Mouse (Mus musculus) gastrocnemius, postnatal 4 days (tissue): ENCODE data around the gene Gxylt1. TPM values are rescaled to one million over a fixed set of nuclear protein-coding genes. Genes with fewer than 3 reads are reported as not detected.
A peak's percentile ranks its signal among the peaks of the same experiment; 100 is the strongest.
"Not testable (repeated sequence)": the region's sequence is repeated elsewhere in the genome, so short reads cannot be mapped to it uniquely, and the experiment has no call there.

Experiments
- DNase-seq, 2 experiments: peaks; one replicate each; pipeline ENCODE4 v3.0.0; 2021 to 2022; ENCODE audit warnings: low spot score in 2 of 2, mixed read lengths in 2 of 2
- total RNA-seq, 2 experiments: library from RNA; stranded (reverse); gene quantifications; 2 replicates each; pipeline ENCODE4 v1.2.3; 2021

Gxylt1 gene
- total RNA-seq, 2 experiments from 2014 or later, result 13.7 to 15.3 TPM

GRCm38 (mm10) chr15:93264221-93264620 lies 10.8 kb downstream of the Gxylt1 start:
- no peak for DNase-seq

DNA sequence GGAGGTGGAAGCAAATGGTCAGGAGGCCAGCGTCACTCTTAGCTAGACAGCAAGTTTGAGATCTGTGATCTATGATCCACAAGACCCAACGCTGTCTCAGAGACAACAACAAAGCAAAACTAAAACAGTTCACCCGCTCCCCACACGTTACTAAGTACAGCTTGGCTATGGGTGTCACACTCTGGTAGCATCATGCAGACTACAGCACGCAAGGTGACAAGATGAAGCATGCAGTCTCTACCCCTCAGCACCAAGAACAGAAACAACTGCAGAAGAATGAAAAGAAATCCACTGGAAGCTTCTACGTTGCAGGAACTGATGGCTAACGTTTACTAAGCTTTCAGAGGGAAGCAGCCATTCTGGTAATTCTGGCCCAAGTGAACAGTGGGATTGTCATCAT lies 11.4 kb downstream of the Gxylt1 start:
- no peak for DNase-seq

DNA sequence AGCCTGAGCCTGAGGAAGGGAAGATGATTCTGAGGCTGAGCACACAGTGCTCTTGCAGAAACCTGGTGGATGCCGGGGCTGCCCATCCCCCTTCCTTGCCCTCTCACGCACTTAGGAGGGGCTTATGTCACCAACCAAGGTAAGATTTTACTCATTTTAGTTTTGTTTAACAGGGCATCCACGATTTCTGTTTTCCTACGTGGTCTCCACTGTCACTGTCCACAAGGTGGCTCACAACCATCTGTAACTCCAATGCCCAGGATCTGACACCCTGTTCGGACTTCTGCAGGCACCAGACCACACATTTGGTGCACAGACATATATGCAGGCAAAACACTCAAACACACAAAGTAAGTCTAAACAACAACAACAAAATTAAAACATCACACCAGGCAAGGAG lies 12.2 kb downstream of the Gxylt1 start:
- DNase-seq, result no peak

DNA sequence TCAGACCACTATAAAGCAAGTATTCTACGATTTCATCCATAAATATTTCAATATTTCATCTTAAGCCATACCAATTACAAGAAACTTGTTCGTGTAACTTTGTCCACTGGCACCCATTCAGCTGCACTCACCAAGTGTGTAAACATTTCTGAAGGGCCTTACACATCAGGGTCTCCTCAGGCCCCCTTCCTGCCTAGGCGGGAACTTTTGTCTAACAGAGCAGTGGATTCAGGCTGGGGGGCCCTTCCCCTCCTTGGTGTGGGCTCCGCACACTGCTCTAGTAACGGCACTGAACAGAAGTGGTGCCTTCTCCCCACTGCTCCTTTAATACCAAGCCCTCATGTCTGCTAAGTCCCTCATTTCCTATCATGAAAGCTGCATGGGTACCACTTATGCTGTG lies 12.7 kb downstream of the Gxylt1 start:
- no peak for DNase-seq

GRCm38 (mm10) chr15:93259933-93260332 lies 15.0 kb downstream of the Gxylt1 start:
- DNase-seq, result no peak

DNA sequence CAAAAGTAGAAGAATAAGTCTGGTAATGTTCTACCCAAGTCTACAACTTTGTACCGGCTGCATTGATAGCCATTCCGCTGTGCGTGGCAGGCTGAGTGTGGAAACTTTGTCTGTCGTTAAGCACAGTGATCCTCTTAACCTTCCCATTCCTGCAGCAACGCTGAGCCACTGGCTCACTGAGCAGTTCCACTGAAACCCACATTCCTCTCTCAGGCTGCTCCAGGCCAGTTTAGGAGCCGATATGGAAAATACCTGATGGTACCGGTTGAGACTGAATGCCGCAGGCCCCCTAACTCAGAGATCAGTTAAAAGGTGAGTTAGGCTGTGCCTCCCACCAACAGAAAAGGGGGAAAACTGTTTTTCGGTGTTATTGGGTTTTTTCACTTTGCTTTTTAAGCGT lies 19.7 kb downstream of the Gxylt1 start:
- no peak for DNase-seq

DNA sequence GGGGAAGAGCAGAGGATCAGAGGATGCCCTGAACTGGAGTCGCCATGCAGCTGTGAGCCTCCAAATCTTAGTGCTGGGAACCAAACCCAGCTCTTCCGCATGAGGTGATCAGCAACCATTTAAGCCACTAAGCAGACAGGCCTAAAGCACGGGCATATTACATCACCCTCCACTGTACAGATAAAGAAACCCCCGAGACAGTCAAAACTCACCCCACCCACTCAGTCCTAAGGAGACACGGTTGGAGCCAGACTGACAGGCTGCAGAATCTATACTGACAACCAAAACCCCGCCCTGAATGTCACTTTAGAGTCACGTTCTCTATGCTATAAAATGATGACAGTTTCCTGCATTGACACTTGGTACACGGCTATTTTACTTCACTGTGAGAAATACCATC lies 21.8 kb downstream of the Gxylt1 start:
- no peak for DNase-seq

- no peak for DNase-seq
These were observed 22.6 kb downstream of the Gxylt1 start for GRCm38 (mm10) chr15:93252396-93252795.

- DNase-seq, result peak in 1 of 2 experiments; percentile 15
These were observed 23.3 kb downstream of the Gxylt1 start for GRCm38 (mm10) chr15:93251553-93252250.

DNA sequence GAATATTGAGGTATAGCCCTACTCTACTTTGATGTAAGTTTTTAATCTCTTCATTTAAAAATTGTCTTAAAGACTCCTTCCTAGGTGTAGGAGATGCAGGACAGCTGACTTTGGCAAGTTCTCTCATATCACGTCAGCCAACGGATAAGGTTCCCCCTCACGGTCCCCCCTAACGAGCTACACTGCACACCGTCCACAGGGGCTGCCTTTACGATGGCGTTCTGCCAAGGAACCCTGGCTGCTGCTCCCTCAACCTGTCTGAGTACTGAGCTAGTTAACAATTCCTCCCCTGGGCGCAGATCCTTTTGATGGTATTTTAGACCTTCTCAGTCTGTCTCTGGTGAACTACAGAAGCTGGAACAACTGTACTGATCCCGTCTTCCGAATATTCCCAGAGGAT lies 31.8 kb downstream of the Gxylt1 start:
- no peak for DNase-seq

DNA sequence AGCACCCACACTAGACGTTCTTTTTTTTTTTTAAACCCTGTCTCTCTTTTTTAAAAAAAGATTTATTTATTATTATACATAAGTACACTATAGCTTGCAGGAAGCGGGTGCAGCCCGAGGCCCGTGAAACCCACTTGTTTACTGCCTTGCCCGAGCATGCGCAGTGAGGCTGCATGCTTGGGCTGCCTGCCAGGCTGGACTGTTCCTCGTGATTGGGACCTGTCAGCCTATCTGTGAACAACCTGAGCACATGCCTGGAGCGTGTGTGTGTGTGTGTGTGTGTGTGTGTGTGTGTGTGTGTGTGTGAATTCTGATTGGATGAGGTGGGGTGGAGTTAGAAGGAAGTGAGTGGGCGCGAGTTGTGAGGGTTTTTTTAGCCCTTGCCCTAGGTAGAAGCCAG lies 38.5 kb downstream of the Gxylt1 start:
- DNase-seq, result not testable (repeated sequence)

- no peak for DNase-seq
These were observed 46.0 kb downstream of the Gxylt1 start for GRCm38 (mm10) chr15:93229028-93229427.

GRCm38 (mm10) chr15:93228375-93228774 lies 46.6 kb downstream of the Gxylt1 start:
- no peak for DNase-seq

DNA sequence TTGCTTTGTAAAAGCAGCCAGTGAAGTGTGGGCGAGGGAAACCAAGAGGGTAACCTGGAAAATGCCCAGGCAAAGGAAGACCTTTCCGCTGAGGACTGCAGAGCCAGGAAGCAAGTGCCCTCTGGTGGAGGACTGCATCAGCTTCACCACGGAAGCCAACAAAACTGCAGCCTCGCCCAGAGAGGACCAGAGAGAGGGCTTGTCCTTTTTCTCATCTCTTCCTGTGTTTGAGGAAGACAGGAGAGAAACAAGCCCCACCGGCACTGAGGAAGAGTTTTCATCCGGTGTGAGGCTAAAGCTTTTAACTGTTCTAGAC lies 47.3 kb downstream of the Gxylt1 start:
- DNase-seq, result no peak

DNA sequence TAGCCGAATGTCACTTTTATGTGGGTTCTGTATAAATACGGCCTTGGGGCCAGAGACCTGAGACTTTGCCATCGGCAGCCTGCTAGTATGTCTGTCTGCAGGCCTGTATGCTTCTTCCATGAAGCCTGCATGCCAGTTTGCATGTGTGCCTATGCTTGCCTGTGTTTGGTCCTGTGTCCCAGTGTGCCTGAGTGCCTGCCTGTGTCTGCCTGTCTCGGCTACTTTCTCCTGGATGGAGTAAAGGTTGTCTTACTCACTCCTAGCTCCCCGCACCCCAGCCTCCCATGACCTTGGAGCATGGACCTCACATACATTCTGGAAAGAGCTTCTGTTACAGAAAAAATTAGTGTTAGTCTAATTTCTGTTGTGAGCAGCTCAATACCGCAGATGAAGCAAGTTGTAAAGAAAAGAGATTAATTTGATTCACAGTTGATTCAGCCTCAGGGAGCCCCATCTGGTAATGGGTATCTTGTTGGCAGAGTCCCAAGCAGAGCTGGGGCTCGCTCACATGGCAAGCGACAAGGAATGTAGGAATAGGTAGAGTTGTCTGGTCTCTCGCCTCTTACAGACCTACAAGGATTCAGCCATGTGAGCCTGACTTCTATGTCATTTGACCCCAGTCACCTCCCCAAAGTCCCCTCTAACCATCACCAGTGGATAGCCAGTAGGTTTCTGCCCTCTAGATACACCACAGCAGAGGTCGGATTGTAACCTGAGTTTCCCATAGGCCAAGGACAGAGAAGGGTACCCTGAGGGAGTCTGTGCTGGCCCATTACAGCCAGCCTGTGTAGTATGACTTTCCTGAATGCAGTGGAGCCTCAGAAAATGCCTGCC lies 47.8 kb downstream of the Gxylt1 start:
- no peak for DNase-seq

DNA sequence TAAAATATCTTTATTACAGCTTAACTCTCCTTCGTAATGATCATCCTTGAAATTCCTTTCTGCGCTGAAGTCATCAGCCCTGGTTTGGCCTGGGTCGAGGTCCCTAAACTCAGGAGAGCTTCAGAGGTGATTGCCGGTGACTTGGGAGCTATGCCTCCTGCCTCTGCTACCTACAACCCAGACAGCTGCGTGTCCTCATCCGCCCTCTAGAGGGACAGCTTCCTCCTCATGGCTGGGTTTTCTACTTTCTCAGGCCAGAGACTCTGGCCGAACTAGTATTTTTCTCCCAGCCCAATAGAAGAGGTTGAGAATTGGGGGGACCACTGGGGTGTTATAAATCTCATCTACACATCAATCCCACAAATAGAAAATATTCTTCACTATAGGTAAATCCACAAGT lies 52.5 kb downstream of the Gxylt1 start:
- DNase-seq, result no peak

DNA sequence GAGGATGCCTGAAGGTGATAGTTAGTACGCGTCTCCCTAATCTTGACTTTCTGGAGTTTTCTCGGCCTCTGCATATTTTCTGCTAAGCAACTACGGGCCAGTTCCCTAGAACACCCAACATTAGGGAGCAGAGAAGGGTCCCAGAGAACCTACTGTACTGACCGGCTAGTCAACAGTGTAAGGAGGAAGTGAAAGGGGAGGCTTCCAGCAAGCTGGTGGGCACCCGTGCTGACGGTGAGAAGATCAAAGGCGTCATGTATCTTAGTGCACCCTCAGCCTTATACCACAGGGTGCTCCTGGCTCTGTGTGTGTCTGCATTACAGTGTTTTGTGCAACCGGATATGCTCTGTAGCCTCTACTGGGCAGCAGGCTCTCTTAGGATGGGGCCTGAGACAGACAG lies 62.4 kb downstream of the Gxylt1 start:
- DNase-seq, result no peak

DNA sequence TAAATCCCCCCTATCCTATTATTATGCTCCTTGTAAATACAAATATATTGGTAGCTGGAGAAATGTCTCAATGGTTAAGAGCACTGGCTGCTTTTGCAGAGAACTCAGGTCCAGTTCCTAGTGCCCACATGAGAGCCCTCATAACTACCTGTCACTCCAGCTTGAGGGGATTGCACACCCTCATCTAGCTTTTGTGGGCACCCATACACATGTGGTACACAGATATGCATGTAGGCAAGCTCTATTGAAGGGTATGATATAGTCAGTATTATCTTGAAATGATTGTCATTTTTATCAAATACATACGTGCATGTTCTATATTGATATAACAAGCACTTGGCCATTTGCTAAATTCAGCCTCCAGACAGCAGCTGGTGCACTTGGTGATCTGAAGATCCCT lies 70.1 kb downstream of the Gxylt1 start:
- DNase-seq, result no peak

- DNase-seq, result peak in 1 of 2 experiments; percentile 11
These were observed 73.0 kb downstream of the Gxylt1 start for GRCm38 (mm10) chr15:93201956-93202355.

DNA sequence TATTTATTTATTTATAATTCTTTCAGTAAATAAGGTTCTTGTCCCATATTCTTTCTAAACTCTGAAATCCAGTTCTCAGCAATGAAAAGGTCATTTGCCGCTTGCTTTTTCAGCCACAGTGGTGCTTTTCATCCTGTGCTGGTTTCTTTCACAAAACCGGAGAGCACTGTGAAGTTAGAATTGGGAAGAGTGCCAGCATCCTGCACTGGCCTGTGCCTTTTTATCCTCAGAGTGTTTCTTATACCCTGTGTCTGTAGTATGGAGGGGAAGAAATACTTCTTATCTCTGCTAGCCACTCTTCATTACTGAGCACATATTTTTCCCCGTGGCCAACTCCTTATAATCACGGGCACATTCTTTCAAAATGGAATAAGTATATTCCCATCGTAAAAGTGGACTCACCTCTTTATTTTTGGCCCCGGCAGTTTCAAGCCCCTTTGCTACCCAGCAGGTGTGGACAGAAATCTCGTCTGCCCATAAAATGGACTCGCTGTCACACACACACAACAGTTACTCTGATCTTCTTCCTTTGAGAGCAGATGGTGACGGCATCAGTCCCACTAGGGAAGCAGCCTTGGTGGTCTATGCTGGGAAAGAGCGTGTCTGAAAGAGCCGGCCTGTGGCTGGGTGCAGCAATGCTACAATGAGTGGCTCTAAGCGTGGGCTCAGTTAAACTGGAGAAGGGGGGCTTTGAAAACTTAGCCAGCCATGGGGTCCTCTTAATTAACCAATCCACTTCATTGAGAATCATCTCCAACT lies 83.4 kb downstream of the Gxylt1 start:
- no peak for DNase-seq
